Mouse (Mus musculus) ES-E14 (cell line): ENCODE measurements around the gene Ppm1m.

Source experiments
- CHD2 ChIP-seq: IDR thresholded peaks from 2 replicates; pipeline ENCODE4 v1.6.1; 2014; ENCODE audit warnings: mild to moderate bottlenecking, low read depth, low read length, inconsistent platforms
- HCFC1 ChIP-seq: IDR thresholded peaks from 2 replicates; pipeline ENCODE4 v1.6.1; 2012; ENCODE audit warnings: low read length, inconsistent platforms, borderline replicate concordance; ENCODE audit not compliant: insufficient read depth
- MAFK ChIP-seq: IDR thresholded peaks from 2 replicates; pipeline ENCODE4 v1.6.1; 2014; ENCODE audit warnings: mild to moderate bottlenecking, low read depth, low read length, inconsistent platforms; ENCODE audit not compliant: insufficient read depth
- ZC3H11A ChIP-seq: IDR thresholded peaks from 2 replicates; pipeline ENCODE4 v1.6.1; 2012; ENCODE audit warnings: low read depth, mild to moderate bottlenecking, inconsistent platforms, low read length, borderline replicate concordance
- ZNF384 ChIP-seq: IDR thresholded peaks from 2 replicates; pipeline ENCODE4 v1.6.1; 2012; ENCODE audit warnings: low read depth, low read length, inconsistent platforms

DNA sequence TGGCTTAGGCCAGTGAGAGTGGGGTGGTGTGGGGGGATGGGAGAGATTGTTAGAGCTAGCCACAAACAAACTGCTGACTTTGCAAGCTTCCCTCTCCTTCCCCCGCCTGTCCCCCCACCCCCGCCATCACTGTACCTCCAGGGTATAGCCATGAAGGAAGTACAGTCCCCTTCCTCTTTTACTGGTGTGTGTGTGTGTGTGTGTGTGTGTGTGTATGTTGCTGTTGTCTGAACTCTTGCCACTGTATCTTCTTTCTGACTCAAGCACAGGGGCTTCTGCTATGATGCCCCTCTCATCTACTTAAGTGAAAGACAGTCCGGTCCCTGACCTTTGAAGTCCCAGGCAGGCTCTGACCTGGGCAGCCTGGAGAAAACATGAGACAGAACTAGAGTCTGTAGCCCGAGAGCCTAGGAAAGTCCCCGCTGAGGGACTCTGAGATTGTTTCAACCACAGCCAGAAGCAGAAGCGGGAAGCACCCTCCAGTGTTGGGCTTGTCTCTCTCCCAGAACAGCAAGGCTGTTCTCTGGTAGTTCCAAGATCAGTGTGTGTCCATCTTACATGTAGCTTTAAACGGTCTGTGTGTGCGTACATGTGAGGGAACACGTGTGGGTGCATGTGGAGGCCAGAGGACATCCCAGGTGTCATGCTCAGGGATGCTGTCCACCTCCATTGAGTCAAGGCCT is 30.6 kb upstream of the Ppm1m start:
- TF ChIP-seq CHD2, result no peak
- TF ChIP-seq MAFK, result peak; percentile 34; the same call in 1 of the 2 replicates
- TF ChIP-seq HCFC1, result no peak
- no peak for TF ChIP-seq ZC3H11A
- TF ChIP-seq ZNF384, result no peak
